In the genomic region with DNA sequence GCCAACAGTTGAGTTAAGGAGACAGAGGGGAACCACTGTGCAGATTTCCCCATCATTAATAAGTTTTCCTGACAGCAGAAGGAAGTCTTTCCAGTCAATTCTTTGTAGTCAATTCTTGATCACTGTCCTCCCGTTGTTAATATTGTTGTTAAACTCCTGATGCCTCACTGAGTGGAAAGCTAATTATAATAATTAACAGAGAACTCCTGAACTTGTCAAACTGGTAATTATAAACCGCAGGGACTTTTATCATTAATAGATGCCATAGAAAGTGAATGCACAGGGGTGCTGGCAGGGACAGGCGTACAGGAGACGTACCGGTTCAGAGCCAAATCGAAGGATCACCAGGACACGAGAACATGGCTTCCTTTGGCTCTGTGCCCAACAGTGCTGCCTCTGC, we compare ENCODE assay signal across 28 mouse cellular contexts.
A peak's percentile ranks its signal among the peaks of the same experiment; 100 is the strongest.
DNase-seq lines count a peak whose midpoint lies in the region; ATAC-seq and TF ChIP-seq lines count a peak whose summit lies in the region.
"Had no signal": no experiment of that assay in that cellular context is flagged by ENCODE, and none has a peak within 500 bp of the region (broad histone marks: within the 10 kb centered on the region; RNA-seq: fewer than 3 reads in every experiment).

No protein-coding gene starts in this region.

- H3K27ac ChIP-seq in kidney, adult 2 months (ENCODE audit: insufficient read depth, low read depth, low read length) = no peak overlapping the region
- H3K27ac ChIP-seq in kidney, embryonic 16.5 days (ENCODE audit: low read length) = no peak overlapping the region
- H3K27ac ChIP-seq: embryonic facial prominence, embryonic 10.5 days; embryonic facial prominence, embryonic 13.5 days; forebrain, embryonic 13.5 days; heart, adult 2 months; heart, embryonic 10.5 days; heart, embryonic 13.5 days; hindbrain, embryonic 14.5 days; hindbrain, postnatal 0 days had no signal

- H3K27me3 ChIP-seq in kidney, adult 2 months (replicated peaks; ENCODE audit: control insufficient read depth, insufficient read depth, low read length) = no peaks in the 10 kb centered on the region
- H3K27me3 ChIP-seq in kidney, embryonic 16.5 days (ENCODE audit: insufficient read depth, low read length) = no peaks in the 10 kb centered on the region
- H3K27me3 ChIP-seq: forebrain, embryonic 13.5 days had no signal

- ATAC-seq in cerebellum, adult (ENCODE audit: insufficient number of reproducible peaks, low FRiP score, low TSS enrichment) = no peak
- no peak for ATAC-seq in kidney, embryonic 16.5 days (ENCODE audit: low FRiP score, low TSS enrichment)
- ATAC-seq in granulocyte monocyte progenitor cell, adult 5-6 weeks (replicated peaks; ENCODE audit: poor library complexity, severe bottlenecking) = no peak
- ATAC-seq: forebrain, embryonic 13.5 days; forebrain, postnatal 0 days; hindbrain, postnatal 0 days; inflammation-experienced regulatory T-cells, adult 6 months; Patski had no signal

- no peaks in the 10 kb centered on the region for H3K9me3 ChIP-seq in kidney, embryonic 16.5 days (ENCODE audit: low read length)
- H3K9me3 ChIP-seq: embryonic facial prominence, embryonic 10.5 days; embryonic facial prominence, embryonic 13.5 days; forebrain, embryonic 13.5 days; heart, embryonic 10.5 days; heart, embryonic 13.5 days had no signal

- no peak overlapping the region for H3K4me3 ChIP-seq in kidney, adult 2 months (ENCODE audit: insufficient read depth, low read depth, low read length)
- no peak overlapping the region for H3K4me3 ChIP-seq in kidney, embryonic 16.5 days (ENCODE audit: low read length)
- H3K4me3 ChIP-seq: embryonic facial prominence, embryonic 10.5 days; embryonic facial prominence, embryonic 13.5 days; erythroblast, embryonic 14.5 days; forebrain, embryonic 13.5 days; heart, adult 2 months; heart, embryonic 10.5 days; heart, embryonic 13.5 days had no signal

- no peak for TF ChIP-seq CTCF in kidney, adult 2 months (conservative IDR thresholded peaks at IDR 0.05; ENCODE audit: insufficient read depth, insufficient read length, low read depth, low read length)

- peak; percentile 45 to 56 for DNase-seq in cerebellum, postnatal 10 days
- peak; percentile 31 for DNase-seq in kidney, adult 2 months
- peak; percentile 79 for DNase-seq in Muller cell, postnatal 12 days (ENCODE audit: inconsistent ontology term)
- peak; percentile 72 for DNase-seq in retina, postnatal 1 day
- DNase-seq: adrenal gland, postnatal 10 days; adrenal gland, postnatal 36 days; cerebellum, adult 11-12 months; cerebellum, adult 9-10 months; cerebellum, postnatal 36 days; embryo, embryonic 11 days; forebrain, postnatal 0 days; gastrocnemius, postnatal 25 days; heart, adult 2 months; heart, postnatal 14 days; heart, postnatal 4 days had no signal

- TF ChIP-seq POLR2A in kidney, adult 2 months (IDR thresholded peaks at IDR 0.05; ENCODE audit: low read depth, low read length) = no peak

- H3K9ac ChIP-seq in kidney, embryonic 16.5 days (replicated peaks; ENCODE audit: low read length) = no peak overlapping the region
- H3K9ac ChIP-seq: embryonic facial prominence, embryonic 13.5 days; forebrain, embryonic 13.5 days; forebrain, postnatal 0 days; heart, embryonic 13.5 days; hindbrain, embryonic 14.5 days had no signal

- H3K4me1 ChIP-seq in kidney, adult 2 months (ENCODE audit: control insufficient read depth, insufficient read depth, low read length) = no peaks in the 10 kb centered on the region
- no peaks in the 10 kb centered on the region for H3K4me1 ChIP-seq in kidney, embryonic 16.5 days (ENCODE audit: insufficient read depth, low read length)
- H3K4me1 ChIP-seq: embryonic facial prominence, embryonic 10.5 days; embryonic facial prominence, embryonic 13.5 days; forebrain, embryonic 13.5 days; heart, embryonic 10.5 days; heart, embryonic 13.5 days had no signal

- no peak overlapping the region for H3K4me2 ChIP-seq in kidney, embryonic 16.5 days (replicated peaks; ENCODE audit: low read depth, low read length)
- H3K4me2 ChIP-seq: embryonic facial prominence, embryonic 13.5 days; forebrain, embryonic 13.5 days; heart, embryonic 13.5 days; hindbrain, embryonic 14.5 days had no signal

- no peaks in the 10 kb centered on the region for H3K36me3 ChIP-seq in kidney, adult 2 months (ENCODE audit: control insufficient read depth, insufficient read depth, low read length)
- no peaks in the 10 kb centered on the region for H3K36me3 ChIP-seq in kidney, embryonic 16.5 days (ENCODE audit: insufficient read depth, low read length)
- H3K36me3 ChIP-seq: embryonic facial prominence, embryonic 10.5 days; embryonic facial prominence, embryonic 13.5 days; heart, embryonic 10.5 days; heart, embryonic 13.5 days had no signal

- whole genome bisulfite sequencing in kidney, adult 2 months = 51% methylated on average over 7 of the region's 7 CpGs
- WGBS in kidney, embryonic 16.5 days = 79% methylated on average over 7 of the region's 7 CpGs
